Mouse (Mus musculus): ENCODE measurements at regions not wholly inside any gene's neighbourhood (a gene's known extent, or its start where the extent isn't known, plus 50 kb on each side); places are given as distances from the start of the nearest gene placed in this dataset.
A peak's percentile ranks its signal among the peaks of the same experiment; 100 is the strongest.
"Not testable (repeated sequence)": the region's sequence is repeated elsewhere in the genome, so short reads cannot be mapped to it uniquely, and the experiment has no call there.

DNA sequence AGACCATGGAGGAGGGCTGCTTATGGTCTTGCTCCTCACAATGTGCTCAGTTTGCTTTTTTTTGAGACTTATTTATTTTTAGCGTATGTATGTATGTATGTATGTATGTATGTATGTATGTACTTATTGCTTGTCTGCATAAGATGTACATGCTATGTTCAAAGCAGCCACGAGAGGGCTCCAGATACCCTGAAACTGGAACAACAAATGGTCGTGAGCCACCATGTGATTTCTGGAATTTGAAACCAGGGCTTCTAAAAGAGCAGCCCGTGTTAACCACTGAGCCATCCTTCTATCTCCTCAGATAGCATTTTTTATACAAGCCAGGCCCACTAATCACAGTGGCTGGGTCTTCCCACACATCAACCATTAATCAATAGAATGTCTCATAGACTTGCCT lies 611.2 kb downstream of the 5730507C01Rik start:
- DNase-seq (ENCODE audit: low spot score), result no peak

GRCm38 (mm10) chr12:19175631-19176030 lies 661.3 kb downstream of the 5730507C01Rik start:
- no peak for DNase-seq (ENCODE audit: low spot score)

GRCm38 (mm10) chr12:19192396-19192795 lies 678.1 kb downstream of the 5730507C01Rik start:
- DNase-seq (ENCODE audit: low spot score), result no peak

DNA sequence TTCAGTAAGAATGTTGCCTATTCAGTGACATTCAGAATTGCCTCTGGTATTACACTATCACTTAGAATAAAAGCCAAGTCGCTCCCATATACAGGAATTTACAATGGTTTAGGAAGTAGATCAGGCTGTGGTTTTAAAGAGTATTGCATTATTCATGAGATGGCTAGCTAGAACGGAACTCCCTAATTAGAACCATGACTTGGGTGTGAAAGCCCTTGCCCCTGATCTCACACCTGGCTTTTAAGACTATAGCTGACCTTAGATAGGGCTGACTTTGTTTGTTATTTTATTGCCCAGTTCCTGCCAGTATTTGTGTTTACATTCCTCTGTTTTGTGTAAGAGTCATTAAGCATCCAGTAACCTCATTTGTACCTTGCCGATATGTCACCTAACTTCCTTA lies 678.7 kb downstream of the 5730507C01Rik start:
- DNase-seq (ENCODE audit: low spot score), result not testable (repeated sequence)

- DNase-seq (ENCODE audit: low spot score), result not testable (repeated sequence)
Measured at GRCm38 (mm10) chr12:19223996-19224395, 709.7 kb downstream of the 5730507C01Rik start.

DNA sequence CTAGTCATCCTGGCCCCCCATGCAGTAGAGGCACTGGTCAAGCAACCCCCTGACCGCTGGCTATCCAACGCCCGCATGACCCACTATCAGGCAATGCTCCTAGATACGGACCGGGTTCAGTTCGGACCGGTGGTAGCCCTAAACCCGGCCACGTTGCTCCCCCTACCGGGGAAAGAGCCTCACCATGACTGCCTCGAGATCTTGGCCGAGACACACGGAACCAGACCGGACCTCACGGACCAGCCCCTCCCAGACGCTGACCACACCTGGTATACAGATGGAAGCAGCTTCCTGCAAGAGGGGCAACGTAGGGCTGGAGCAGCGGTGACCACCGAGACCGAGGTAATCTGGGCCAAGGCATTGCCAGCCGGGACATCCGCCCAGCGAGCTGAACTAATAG lies 707.6 kb upstream of the Gm21863 start:
- peak; percentile 13 for DNase-seq (ENCODE audit: low spot score)

DNA sequence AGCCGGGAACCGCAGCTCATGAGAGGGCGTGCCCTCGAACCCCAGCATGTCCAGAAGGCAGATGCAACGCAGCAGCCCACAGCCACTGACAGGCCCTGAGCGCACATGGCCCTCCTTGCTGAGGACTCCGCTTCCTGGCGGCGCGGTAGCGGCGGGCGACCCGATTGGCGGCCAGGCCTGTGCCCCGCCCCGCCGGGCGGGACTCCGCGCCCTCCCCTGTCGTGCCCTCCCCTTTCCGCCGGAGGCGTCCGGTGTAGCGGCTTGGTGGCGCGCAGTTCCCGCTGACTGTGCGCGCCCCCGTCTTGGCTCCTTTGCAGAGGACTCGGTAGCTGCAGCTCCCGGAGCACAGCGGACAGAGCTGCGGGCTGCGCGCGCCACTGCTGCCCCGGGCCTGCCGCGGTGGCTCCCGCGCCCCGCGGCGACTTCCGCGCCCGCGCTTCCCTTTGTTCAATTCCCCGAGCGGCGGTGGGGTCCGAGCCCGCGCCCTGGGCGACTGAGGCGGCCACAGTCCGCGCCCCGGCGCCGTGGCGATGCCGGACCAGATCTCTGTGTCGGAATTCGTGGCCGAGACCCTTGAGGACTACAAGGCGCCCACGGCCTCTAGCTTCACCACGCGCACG lies 665.9 kb upstream of the Gm21863 start:
- DNase-seq (ENCODE audit: low spot score), result peak; percentile 60

- not testable (repeated sequence) for DNase-seq (ENCODE audit: low spot score)
Measured at GRCm38 (mm10) chr12:19289038-19289437, 665.3 kb upstream of the Gm21863 start.

DNA sequence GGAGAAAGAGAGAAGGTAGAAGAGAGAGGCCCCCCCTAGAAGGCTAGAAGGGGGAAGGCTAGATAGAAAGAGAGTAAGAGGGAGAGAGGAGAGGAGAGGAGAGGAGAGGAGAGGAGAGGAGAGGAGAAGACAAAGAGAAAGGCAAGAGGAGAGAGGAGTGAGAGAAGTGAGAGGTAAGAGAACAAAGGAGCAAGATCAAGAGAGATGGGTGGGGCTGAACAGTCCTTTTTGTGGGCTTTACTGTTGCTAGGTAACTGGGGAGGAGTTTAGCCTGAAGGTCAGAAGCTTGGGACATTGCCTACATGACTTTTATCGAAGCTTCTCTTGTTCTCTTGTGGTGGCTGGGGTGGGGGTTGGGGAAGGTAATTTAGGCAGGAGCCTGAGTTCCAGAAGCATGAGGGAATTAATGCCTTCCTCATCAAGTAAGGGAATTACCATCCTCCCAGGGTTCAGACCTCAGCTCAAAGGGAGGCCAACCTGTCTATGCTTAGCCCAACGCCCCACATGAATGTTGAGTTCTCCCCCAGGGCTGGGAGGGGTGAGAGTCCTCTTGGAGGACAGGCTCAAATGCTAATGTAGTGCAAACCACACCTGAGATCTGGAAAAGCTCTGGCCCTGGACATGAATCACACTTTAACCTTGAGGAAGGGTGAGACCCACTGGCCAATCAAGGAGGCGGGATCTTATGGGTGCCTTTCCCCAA lies 662.1 kb upstream of the Gm21863 start:
- not testable (repeated sequence) for DNase-seq (ENCODE audit: low spot score)

Data from heart, adult 8-10 months (tissue).